Mouse (Mus musculus) cortical plate, adult 2 months (tissue): Measurements from ENCODE around the gene Herc4. TPM values are rescaled to one million over a fixed set of nuclear protein-coding genes. Genes with fewer than 3 reads are reported as not detected.

Experiments used
- H3K27ac ChIP-seq: fragments of 200-500 bp; 2 replicates; pipeline ENCODE4 v1.5.1; 2012; ENCODE audit warnings: low read length, control low read depth, inconsistent platforms; ENCODE audit not compliant: insufficient read depth
- H3K4me1 ChIP-seq: fragments of 200-500 bp; 2 replicates; pipeline ENCODE4 v1.6.1; 2011; ENCODE audit warnings: low read length; ENCODE audit not compliant: control insufficient read depth, insufficient read depth
- H3K4me3 ChIP-seq: fragments of 200-500 bp; 2 replicates; pipeline ENCODE4 v1.5.1; 2011; ENCODE audit warnings: mild to moderate bottlenecking, low read length, control low read depth; ENCODE audit not compliant: insufficient read depth
- CTCF ChIP-seq: fragments of 200-500 bp; IDR thresholded peaks from 2 replicates; pipeline ENCODE4 v1.5.1; 2011; ENCODE audit warnings: mild to moderate bottlenecking, control low read depth, low read length; ENCODE audit not compliant: insufficient read depth; ENCODE audit errors: extremely low read depth
- POLR2A ChIP-seq: fragments of 200-500 bp; IDR thresholded peaks from 2 replicates; pipeline ENCODE4 v1.6.1; 2011; ENCODE audit warnings: mild to moderate bottlenecking, low read length, control low read depth; ENCODE audit not compliant: insufficient read depth; ENCODE audit errors: extremely low read depth
- polyA plus RNA-seq: library from polyadenylated mRNA; depleted of rRNA; stranded (reverse); fragments of >200 nt; gene quantifications from 2 replicates; pipeline ENCODE4 v1.2.3, GENCODE M21; 2012; rRNA removed

Gene Herc4
- 39.4 and 44.0 TPM in 2 replicates for polyA plus RNA-seq

DNA sequence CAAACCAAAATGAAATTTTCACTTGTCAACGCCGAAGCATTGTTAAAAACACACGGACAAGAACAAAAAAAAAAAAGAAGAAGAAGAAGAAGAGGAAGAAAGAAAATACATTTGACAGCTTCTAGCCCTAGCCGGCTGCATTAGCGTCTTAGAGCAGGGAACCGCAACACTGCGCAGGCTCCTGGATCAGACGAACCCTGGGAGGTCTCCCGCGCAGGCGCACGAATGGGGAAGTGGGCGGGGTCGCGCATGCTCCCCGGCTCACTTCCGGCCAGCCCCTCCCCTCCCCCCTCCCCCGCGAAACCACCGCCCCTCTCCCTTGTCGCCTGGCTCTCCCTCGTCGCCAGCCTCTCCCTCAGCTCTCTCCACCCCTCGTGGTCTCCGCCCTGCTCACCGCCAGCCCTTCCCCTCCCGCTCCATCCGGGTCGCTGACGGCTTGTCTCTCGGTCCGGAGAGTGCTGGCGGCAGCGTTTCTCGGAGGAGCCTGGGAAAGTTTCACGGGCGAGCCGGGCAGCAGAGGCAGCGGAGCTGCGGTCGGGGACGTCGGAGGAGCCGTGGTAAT, at the start of gene Herc4:
Gene Herc4, plus strand, starts transcription at position 318 of the 562 bp plus-strand sequence.
- Histone ChIP-seq H3K4me3 (peak within 1 kb of the TSS; percentile 70), H3K27ac (peak within 1 kb of the TSS; percentile 92), H3K4me1 (peaks cover 4% of the 10 kb centered on the region; the same call in 1 of the 2 replicates)
- peak; percentile 97 for TF ChIP-seq POLR2A
- TF ChIP-seq CTCF, result no peak

DNA sequence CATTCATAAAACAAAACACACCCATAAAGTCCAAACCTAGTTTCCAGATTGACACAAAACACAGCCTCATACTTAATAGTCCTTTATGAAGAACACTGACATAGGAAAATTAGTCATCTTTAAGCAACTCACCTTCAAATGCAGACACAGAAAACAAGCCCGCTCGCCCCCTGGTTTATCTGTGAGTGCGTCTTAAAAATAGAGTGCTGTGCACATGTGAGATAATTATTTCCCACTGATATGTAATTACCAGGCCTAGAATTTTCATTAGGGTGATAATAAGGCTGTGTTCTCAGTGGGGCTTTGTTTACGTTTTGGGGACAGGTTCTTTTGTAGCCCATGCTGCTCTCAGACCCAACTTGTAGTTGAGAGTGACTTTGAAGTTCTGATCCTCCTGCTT, 44.6 kb upstream of the Herc4 start:
- no peak overlapping the region for H3K4me3 ChIP-seq
- no peak overlapping the region for H3K27ac ChIP-seq
- no peak for TF ChIP-seq CTCF
- TF ChIP-seq POLR2A, result no peak
- no peaks in the 10 kb centered on the region for H3K4me1 ChIP-seq

DNA sequence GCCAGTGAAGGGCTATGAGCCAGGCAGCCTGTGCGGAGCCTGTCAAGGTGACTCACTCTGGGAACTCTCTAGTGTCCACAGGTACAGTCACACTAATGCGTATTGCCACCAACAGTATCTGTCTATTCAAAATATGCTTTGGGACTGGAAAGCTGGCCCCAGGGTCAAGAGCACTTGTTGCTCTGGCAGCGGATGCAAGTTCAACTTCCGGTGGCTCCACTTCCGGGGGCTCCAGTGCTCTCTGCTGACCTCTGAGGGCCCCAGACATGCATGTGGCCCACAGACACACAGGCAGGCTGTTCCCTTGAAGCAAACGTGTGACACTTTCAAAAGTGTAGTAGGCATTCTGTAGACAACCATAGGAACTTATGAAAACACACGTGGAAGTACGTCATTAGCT, 42.1 kb upstream of the Herc4 start:
- no peak overlapping the region for H3K4me3 ChIP-seq
- no peaks in the 10 kb centered on the region for H3K4me1 ChIP-seq
- no peak for TF ChIP-seq CTCF
- no peak for TF ChIP-seq POLR2A
- H3K27ac ChIP-seq, result no peak overlapping the region

DNA sequence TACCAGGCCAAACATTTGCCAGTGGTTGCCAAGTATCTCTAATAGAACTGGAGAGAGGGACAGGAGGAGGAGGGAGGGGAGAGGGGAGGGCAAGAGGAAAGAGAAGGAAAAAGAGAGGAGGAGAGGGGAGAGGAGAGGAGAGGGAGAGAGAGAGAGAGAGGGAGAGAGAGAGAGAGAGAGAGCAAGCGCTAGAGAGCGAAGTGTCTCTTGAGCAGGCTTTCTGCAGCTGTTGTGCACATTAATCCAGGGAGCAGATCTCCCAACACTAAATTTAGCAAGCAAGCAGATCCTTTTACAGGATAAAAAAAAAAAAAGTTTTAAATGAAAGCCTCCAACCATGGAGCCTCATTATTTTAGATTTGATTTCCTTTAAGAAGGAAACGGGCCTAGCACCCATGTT, 40.6 kb upstream of the Herc4 start:
- no peaks in the 10 kb centered on the region for H3K4me1 ChIP-seq
- TF ChIP-seq CTCF (no peak), POLR2A (no peak)
- no peak overlapping the region for H3K27ac ChIP-seq
- no peak overlapping the region for H3K4me3 ChIP-seq

DNA sequence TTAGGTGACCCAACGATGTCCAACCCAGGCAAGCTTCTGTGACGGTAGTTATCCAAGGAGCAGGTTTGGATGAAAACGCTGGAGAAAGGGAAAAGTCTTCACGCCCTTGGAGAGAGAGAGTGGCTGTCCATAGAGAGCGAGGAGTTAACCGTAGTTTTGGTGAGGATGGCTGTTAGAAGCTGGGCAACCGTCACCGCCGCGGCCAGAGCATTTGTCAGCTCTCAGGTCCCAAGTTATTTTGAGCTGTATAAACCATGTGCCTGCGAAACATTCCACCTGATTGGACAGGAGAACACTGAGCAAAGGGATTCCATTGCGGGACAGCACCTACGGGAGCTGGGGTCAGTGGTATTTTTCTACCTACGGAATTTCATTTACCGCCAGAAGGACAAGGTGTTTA, 39.9 kb upstream of the Herc4 start, which contains the start of gene Mypn:
Gene Mypn, minus strand, starts transcription at position 225 of the 400 bp plus-strand sequence.
- Histone ChIP-seq H3K27ac (no peak within 1 kb of the TSS), H3K4me1 (no peaks in the 10 kb centered on the region), H3K4me3 (no peak within 1 kb of the TSS)
- no peak for TF ChIP-seq CTCF
- no peak for TF ChIP-seq POLR2A

DNA sequence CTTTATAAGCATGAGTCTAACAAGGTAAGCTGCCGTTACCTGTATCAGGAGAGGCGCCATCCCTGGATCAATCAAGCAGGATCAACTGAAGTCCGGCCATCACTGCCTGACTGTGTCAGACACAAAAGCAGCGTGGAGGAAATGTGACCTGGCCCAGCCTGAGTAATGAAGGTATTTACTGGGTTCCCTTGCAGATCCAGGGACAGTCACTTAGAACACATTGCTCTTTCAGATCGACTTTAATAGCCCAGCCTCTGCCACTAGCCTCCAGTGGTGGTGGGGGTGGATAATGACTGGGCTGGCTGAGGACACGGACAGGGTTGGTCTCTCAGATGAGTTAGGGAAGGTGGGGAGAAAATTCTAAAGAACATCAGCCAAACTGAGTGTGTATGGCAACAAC, 34.7 kb upstream of the Herc4 start:
- Histone ChIP-seq H3K4me1 (no peaks in the 10 kb centered on the region), H3K27ac (no peak overlapping the region), H3K4me3 (no peak overlapping the region)
- TF ChIP-seq POLR2A (no peak), CTCF (no peak)

DNA sequence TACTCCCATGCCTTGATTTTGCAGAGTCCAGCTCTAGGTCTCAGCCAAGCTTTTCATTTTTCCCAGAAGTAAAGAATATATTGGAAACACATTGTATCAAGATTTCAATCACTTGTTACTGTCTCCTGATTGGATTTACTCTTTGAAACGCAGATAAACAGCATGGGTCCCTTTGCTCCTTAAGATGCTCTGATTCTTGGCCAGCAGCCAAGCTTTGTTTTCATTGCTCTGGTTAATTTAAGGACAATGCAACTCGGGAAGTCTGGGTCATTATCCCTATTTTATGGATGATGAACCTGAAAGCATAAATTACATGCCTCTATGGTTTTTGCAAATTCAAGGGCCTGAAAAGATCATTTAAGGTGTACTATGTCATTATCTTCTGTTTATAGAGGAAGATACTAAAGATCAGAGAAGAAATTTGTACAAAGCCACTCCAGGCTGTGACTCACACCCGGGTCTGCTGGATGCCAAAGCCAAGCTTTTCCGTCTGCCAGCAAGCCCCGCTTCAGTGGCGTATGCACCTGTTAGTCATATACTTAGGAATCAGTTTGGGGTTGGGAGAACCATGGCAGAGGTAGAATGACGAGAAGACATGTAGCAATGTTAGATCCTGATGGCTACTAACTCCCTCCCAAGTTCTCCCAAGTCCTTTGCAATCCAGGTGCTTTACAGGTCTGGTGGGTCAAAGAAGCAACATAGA, 22.4 kb upstream of the Herc4 start:
- no peak overlapping the region for H3K27ac ChIP-seq
- H3K4me3 ChIP-seq, result no peak overlapping the region
- no peaks in the 10 kb centered on the region for H3K4me1 ChIP-seq
- TF ChIP-seq POLR2A, result no peak
- no peak for TF ChIP-seq CTCF

DNA sequence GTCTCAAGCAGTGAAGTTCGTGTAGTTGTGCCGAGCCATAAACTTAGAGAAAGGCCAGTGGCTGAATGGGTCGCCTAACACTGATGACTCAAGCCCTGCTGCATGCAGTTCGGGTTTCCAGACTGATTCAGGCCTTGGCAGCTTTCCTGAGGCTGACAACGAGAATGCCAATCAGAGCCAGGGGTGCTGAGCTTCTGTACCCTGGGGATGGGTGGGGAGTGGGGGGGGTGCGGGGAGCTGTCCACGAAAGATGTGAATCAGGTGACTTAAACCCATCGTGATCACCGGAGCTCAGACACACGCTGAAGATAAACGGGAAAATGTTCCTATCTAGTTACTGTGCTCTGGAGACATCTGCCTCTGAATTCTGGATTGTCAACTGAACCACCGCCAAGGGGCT, 19.3 kb upstream of the Herc4 start:
- TF ChIP-seq CTCF (no peak), POLR2A (no peak)
- Histone ChIP-seq H3K27ac (no peak overlapping the region), H3K4me3 (no peak overlapping the region), H3K4me1 (no peaks in the 10 kb centered on the region)

DNA sequence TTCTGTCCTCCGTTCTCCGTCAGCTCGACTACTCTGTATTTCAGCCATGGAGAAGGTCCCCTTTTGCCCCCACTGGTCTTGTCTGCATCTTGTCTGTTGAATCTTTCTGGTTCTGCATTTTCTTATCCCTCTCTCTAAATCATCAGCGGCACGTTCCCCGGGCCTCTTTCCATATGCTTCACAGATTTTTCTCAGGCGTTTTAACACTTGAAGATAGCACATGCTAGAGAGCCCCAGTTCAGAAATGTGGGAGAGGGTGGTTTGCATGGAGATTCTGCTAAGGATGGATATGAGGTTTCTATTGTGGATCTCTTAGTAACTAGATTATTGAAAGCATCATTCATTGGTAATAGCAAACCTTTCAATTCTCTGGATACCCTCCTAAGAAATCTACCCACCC, 13.3 kb upstream of the Herc4 start:
- no peak overlapping the region for H3K4me3 ChIP-seq
- TF ChIP-seq POLR2A, result no peak
- no peak for TF ChIP-seq CTCF
- no peaks in the 10 kb centered on the region for H3K4me1 ChIP-seq
- no peak overlapping the region for H3K27ac ChIP-seq

DNA sequence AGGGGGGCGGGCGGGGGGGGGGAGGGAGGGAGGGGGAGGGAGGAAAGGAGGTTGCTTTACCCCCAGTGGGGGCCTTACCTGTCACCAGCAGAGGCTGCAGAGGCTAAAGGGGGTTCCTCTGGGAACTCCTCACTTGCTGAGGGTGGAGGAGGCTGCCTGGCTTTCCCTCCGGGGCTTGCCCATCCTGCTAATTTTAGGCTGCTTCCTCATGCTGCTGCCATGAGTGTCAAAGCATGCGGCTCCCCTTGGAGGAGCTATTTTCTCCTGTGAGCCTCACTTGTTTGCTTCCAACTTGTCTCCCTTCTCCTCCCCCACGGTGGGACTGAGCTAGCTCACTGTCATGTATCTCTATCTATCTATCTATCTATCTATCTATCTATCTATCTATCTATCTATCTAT, 12.8 kb upstream of the Herc4 start:
- no peak overlapping the region for H3K4me3 ChIP-seq

More for the DNA sequence above, 12.8 kb upstream of the Herc4 start:
- TF ChIP-seq POLR2A, result no peak
- TF ChIP-seq CTCF, result no peak
- no peaks in the 10 kb centered on the region for H3K4me1 ChIP-seq
- H3K27ac ChIP-seq, result no peak overlapping the region
